Mouse (Mus musculus): ENCODE data around the gene Slc16a9. TPM values are rescaled to one million over a fixed set of nuclear protein-coding genes. Genes with fewer than 3 reads are reported as not detected.
"Not testable (repeated sequence)": the region's sequence is repeated elsewhere in the genome, so short reads cannot be mapped to it uniquely, and the experiment has no call there.

Slc16a9 gene
- polyA plus RNA-seq, 1 experiment, result 6.8 TPM

DNA sequence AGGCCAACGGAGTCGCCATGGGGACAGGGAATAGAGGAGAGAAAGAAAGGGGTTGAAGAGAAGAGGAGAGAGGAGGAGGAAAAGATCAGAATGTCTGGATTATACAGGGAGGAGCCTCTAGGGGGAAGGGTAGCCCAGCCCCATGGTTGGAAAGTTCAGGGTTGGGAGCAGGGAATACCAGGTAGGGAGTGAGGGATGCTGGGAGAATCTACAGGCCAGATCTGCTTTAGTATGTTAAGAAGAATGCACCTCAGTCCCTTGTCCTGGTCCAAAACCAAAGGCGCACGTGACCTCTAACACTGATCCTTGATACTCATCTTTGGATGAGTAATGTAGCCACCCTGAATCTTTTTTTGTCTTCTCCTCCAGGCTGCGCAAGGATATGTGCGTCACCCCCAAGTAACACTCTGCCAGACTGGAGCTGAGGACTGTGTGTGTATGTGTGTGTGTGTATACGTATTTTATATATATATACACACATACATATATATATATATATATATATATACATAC is 45.9 kb upstream of the Slc16a9 start:
- Histone ChIP-seq H3K36me3 (ENCODE audit: control insufficient read depth, insufficient read depth, low read length) (no peaks in the 10 kb centered on the region), H3K4me3 (ENCODE audit: extremely low read depth, insufficient read depth, insufficient read length) (no peak overlapping the region), H3K4me1 (ENCODE audit: control insufficient read depth, insufficient read depth, insufficient read length) (peaks cover 5% of the 10 kb centered on the region; the same call in 1 of the 2 replicates), H3K27ac (ENCODE audit: insufficient read depth, low read length) (no peak overlapping the region), H3K27me3 (ENCODE audit: control insufficient read depth, insufficient read depth, low read length) (no peaks in the 10 kb centered on the region)
- TF ChIP-seq POLR2A (IDR thresholded peaks at IDR 0.05; ENCODE audit: low read depth, low read length), result no peak
- TF ChIP-seq CTCF (IDR thresholded peaks at IDR 0.05; ENCODE audit: extremely low read depth, insufficient read depth, insufficient read length, insufficient replicate concordance), result no peak
- DNase-seq (ENCODE audit: low read depth in 1 of 2, low spot score in 2 of 2), result no peak
- WGBS, result 94% methylated on average over 7 of the region's 7 CpGs

DNA sequence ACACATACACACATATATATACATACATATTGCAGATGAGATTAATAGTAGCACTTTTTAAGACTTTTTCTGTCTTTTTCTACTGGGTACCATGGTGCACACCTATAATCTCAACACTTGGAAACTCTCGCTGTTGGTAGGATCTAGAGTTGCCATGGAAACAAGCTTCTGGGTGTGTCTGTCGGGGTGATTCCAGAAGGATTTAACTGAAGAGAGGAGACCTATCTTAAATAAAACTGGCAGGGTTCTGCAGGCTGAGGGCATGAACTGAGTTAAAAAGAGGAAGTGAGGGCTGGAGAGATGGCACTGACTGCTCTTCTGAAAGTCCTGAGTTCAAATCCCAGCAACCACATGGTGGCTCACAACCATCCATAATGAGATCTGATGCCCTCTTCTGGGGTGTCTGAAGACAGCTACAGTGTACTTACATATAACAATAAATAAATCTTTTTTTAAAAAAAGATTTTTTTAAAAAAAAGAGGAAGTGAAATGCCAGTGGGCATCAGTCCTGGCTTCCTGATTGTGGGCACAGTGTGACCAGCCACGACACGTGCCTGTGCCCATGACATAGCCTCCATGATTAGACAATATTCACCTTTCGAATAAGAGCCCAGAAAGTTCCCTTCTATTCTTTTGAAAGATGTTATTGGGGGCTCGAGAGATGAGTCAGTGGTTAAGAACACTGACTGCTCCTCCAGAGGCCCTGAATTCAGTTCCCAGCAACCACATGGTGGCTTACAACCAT is 45.3 kb upstream of the Slc16a9 start:
- 48% methylated on average over 6 of the region's 6 CpGs for WGBS
- H3K36me3 ChIP-seq (ENCODE audit: control insufficient read depth, insufficient read depth, low read length), result no peaks in the 10 kb centered on the region
- DNase-seq (ENCODE audit: low read depth in 1 of 2, low spot score in 2 of 2), result no peak
- TF ChIP-seq POLR2A (IDR thresholded peaks at IDR 0.05; ENCODE audit: low read depth, low read length) (no peak), CTCF (IDR thresholded peaks at IDR 0.05; ENCODE audit: extremely low read depth, insufficient read depth, insufficient read length, insufficient replicate concordance) (no peak)
- no peaks in the 10 kb centered on the region for H3K27me3 ChIP-seq (ENCODE audit: control insufficient read depth, insufficient read depth, low read length)
- peaks cover 5% of the 10 kb centered on the region; the same call in 1 of the 2 replicates for H3K4me1 ChIP-seq (ENCODE audit: control insufficient read depth, insufficient read depth, insufficient read length)
- H3K27ac ChIP-seq (ENCODE audit: insufficient read depth, low read length), result no peak overlapping the region
- H3K4me3 ChIP-seq (ENCODE audit: extremely low read depth, insufficient read depth, insufficient read length), result no peak overlapping the region

DNA sequence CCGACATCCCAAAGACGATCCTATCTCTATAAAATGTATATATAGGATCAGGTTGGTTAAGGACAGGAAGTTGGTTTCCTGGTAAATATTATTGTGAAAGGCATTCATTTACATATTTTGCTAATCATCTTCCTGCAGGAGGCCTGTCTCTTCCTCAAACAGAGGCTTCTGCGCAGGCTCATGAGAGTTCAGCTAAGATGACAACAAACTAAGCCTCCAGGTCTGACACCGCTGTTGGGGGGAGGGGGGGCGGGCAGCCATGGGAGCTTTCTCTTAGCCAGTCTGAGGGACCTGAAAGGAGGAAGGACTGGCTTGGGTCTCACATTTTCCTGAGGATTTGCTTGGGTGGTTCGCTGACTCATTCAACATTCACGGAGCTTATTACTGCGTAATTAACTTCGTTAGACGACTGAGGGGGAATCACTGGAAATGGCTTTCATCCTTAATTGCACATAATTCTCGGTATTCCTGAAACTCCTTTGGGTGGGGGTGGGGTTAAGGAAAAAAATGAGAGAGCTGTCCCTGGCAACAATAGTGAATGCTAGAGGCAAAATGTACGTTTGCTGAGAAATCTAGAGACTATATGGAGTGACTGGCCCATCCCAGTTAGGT is 43.9 kb upstream of the Slc16a9 start:
- no peaks in the 10 kb centered on the region for H3K27me3 ChIP-seq (ENCODE audit: control insufficient read depth, insufficient read depth, low read length)
- WGBS, result 51% methylated on average over 12 of the region's 12 CpGs
- no peak for TF ChIP-seq CTCF (IDR thresholded peaks at IDR 0.05; ENCODE audit: extremely low read depth, insufficient read depth, insufficient read length, insufficient replicate concordance)
- TF ChIP-seq POLR2A (IDR thresholded peaks at IDR 0.05; ENCODE audit: low read depth, low read length), result no peak
- H3K4me1 ChIP-seq (ENCODE audit: control insufficient read depth, insufficient read depth, insufficient read length), result peaks cover 3% of the 10 kb centered on the region; the same call in 1 of the 2 replicates
- H3K36me3 ChIP-seq (ENCODE audit: control insufficient read depth, insufficient read depth, low read length), result no peaks in the 10 kb centered on the region
- no peak overlapping the region for H3K4me3 ChIP-seq (ENCODE audit: extremely low read depth, insufficient read depth, insufficient read length)
- no peak overlapping the region for H3K27ac ChIP-seq (ENCODE audit: insufficient read depth, low read length)
- DNase-seq (ENCODE audit: low read depth in 1 of 2, low spot score in 2 of 2), result no peak

DNA sequence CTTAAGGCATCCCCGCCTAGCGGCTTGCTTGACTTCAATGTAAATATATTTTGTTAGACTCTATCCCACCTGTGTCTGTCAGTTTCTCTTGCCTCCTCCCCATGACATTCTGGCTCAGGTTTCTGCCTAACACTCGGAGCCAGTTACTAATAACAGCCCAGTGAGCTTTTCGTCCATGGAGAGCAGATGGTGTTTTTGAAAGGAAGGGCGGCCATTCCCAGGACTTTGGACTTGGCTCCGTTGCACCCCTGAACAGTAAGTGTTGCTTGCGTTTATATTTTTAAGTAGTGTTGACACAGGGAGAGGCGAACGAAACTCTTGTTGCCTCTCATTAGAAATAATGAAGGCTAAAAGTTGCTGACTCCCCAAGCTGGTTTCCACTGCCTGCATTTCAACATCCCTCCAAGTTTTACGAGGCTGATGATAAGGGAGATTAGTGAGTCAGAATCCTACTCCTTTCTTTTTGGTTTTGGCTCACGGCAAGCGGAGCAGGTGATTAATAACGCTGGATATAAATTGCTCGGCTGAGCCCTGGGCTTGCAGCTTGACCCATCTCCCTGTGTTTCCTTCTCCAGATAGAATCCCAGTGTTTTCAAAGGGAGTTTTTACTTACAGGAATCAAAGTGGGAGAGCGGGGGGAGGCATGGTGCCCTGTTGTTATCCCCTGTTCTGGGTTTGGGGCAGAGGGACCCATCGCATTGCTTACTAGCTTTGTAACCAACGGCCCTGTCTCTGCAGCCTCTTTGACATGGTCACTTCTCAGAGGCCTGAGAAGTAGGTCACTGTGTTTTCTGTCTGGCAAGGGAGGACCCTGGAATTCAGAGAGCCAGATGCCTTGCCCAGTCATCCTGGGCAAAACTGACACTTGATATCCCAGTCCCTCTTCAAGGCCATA is 40.1 kb upstream of the Slc16a9 start, which contains the start of gene Mrln:
TSS of gene Mrln (plus strand) at position 160 of the 895 bp plus-strand sequence.
- Histone ChIP-seq H3K36me3 (ENCODE audit: control insufficient read depth, insufficient read depth, low read length) (no peaks in the 10 kb centered on the region), H3K4me3 (ENCODE audit: extremely low read depth, insufficient read depth, insufficient read length) (no peak within 1 kb of the TSS), H3K27ac (ENCODE audit: insufficient read depth, low read length) (no peak within 1 kb of the TSS), H3K4me1 (ENCODE audit: control insufficient read depth, insufficient read depth, insufficient read length) (no peaks in the 10 kb centered on the region), H3K27me3 (ENCODE audit: control insufficient read depth, insufficient read depth, low read length) (no peaks in the 10 kb centered on the region)
- 89% methylated on average over 17 of the region's 17 CpGs for WGBS
- no peak for DNase-seq (ENCODE audit: low read depth in 1 of 2, low spot score in 2 of 2)
- TF ChIP-seq POLR2A (IDR thresholded peaks at IDR 0.05; ENCODE audit: low read depth, low read length), result no peak
- no peak for TF ChIP-seq CTCF (IDR thresholded peaks at IDR 0.05; ENCODE audit: extremely low read depth, insufficient read depth, insufficient read length, insufficient replicate concordance)

DNA sequence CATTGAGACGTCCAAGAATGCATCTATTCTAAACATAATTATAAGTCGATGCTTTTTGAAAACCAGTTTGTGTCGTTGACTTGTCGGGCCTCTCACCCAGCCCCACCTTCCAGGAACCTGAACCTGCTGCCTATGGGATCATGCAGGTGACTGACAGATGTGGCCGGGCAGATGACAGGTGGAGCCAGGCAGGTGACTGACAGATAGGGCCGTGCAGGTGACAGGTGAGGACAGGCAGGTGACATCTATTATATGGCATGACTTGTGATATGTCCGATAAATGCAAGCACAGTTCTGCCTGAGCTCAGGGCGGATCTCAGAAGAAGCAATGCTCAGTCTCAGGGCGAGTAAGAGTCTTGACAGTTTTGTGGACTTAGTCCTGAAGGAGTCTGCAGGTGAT is 33.6 kb upstream of the Slc16a9 start:
- 88% methylated on average over 9 of the region's 9 CpGs for WGBS
- H3K27me3 ChIP-seq (ENCODE audit: control insufficient read depth, insufficient read depth, low read length), result no peaks in the 10 kb centered on the region
- H3K4me1 ChIP-seq (ENCODE audit: control insufficient read depth, insufficient read depth, insufficient read length), result no peaks in the 10 kb centered on the region
- no peak for DNase-seq (ENCODE audit: low read depth in 1 of 2, low spot score in 2 of 2)
- no peaks in the 10 kb centered on the region for H3K36me3 ChIP-seq (ENCODE audit: control insufficient read depth, insufficient read depth, low read length)
- no peak for TF ChIP-seq CTCF (IDR thresholded peaks at IDR 0.05; ENCODE audit: extremely low read depth, insufficient read depth, insufficient read length, insufficient replicate concordance)
- no peak for TF ChIP-seq POLR2A (IDR thresholded peaks at IDR 0.05; ENCODE audit: low read depth, low read length)
- no peak overlapping the region for H3K4me3 ChIP-seq (ENCODE audit: extremely low read depth, insufficient read depth, insufficient read length)
- no peak overlapping the region for H3K27ac ChIP-seq (ENCODE audit: insufficient read depth, low read length)

DNA sequence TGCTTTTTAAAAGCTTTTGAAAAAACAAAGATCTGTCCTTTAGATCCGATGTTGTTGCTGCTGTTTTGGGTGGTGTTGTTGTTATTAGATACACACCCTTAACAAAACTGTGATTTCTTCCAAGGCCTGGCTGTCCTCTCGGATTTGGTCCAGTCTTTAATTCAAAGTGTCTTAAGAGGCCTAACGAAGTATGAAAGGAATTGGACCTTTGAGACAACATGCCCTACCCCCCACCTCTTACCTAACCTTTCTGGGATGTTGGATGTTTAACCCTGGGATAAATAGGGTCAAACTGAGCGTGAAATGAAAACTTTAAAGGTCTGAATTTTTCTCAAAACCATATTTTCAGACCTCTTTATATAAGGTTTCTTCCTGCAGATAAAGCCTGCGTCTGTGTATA is 23.9 kb upstream of the Slc16a9 start:
- no peaks in the 10 kb centered on the region for H3K27me3 ChIP-seq (ENCODE audit: control insufficient read depth, insufficient read depth, low read length)
- H3K36me3 ChIP-seq (ENCODE audit: control insufficient read depth, insufficient read depth, low read length), result no peaks in the 10 kb centered on the region
- WGBS, result 85% methylated on average over 5 of the region's 5 CpGs
- no peak for TF ChIP-seq POLR2A (IDR thresholded peaks at IDR 0.05; ENCODE audit: low read depth, low read length)
- no peak for TF ChIP-seq CTCF (IDR thresholded peaks at IDR 0.05; ENCODE audit: extremely low read depth, insufficient read depth, insufficient read length, insufficient replicate concordance)
- no peaks in the 10 kb centered on the region for H3K4me1 ChIP-seq (ENCODE audit: control insufficient read depth, insufficient read depth, insufficient read length)
- H3K27ac ChIP-seq (ENCODE audit: insufficient read depth, low read length), result no peak overlapping the region
- H3K4me3 ChIP-seq (ENCODE audit: extremely low read depth, insufficient read depth, insufficient read length), result no peak overlapping the region
- no peak for DNase-seq (ENCODE audit: low read depth in 1 of 2, low spot score in 2 of 2)

DNA sequence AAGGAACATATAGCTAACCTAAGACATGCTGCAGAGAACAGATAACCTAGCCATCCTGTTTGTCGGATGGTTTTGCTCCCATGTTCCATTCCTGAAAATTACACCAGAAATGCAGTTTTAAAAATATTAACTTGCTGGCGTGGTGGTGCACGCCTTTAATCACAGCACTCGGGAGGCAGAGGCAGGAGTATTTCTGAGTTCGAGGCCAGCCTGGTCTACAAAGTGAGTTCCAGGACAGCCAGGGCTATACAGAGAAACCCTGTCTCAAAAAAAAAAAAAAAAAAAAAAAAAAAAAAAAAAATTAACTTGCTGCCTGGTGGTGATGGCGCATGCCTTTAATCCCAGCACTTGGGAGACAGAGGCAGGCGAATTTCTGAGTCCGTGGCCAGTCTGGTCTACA is 22.7 kb upstream of the Slc16a9 start:
- H3K4me3 ChIP-seq (ENCODE audit: extremely low read depth, insufficient read depth, insufficient read length); H3K4me1 ChIP-seq (ENCODE audit: control insufficient read depth, insufficient read depth, insufficient read length); H3K36me3 ChIP-seq (ENCODE audit: control insufficient read depth, insufficient read depth, low read length); DNase-seq (ENCODE audit: low read depth in 1 of 2, low spot score in 2 of 2); H3K27me3 ChIP-seq (ENCODE audit: control insufficient read depth, insufficient read depth, low read length); H3K27ac ChIP-seq (ENCODE audit: insufficient read depth, low read length): not testable (repeated sequence)
- 89% methylated on average over 8 of the region's 8 CpGs for WGBS

Measured in spleen, adult 2 months (tissue).